Mouse (Mus musculus): ENCODE results near the gene Pif1. TPM values are rescaled to one million over a fixed set of nuclear protein-coding genes. Genes with fewer than 3 reads are reported as not detected.

Pif1 gene
- polyA plus RNA-seq (2012; rRNA removed) = 9.4 and 12.9 TPM in 2 replicates

DNA sequence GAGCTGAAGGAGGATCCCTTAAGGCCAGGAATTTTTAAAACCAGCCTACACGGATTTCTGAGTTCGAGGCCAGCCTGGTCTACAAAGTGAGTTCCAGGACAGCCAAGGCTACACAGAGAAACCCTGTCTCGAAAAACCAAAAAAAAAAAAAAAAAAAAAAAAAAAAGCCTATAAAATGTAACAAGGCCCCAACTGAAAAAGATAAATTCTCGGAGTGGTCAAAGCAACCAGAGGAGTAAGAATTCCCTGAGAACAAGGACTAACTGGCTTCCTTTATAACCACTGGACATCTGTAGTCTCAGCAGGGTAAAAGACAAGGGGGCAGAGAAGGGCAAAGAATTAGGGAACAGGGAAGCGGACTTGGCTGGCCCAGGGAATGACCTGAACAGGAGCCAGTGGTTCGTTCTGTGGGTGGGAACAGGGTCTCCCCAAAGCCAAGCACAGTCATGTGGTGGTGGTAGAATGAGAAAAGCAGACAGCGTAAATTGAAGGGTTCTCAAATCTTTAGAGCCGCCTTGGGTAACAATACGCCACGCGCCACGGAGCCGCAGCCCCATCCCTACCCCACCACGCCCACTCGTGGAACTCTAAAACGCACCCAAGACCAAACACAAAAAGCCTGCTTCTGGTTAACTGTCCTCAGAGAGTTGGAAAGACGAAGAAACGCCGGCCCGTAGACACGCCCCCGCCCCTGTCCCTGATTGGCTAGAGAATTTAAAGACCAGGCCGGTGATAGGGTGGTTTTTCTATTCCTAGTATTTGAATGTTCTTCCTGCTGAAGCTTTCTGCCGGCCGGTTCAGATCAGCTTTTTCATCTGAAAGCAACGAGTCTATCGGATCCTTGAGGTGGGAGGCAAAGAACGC lies at the start of gene Pif1:
TSS of gene Pif1 (plus strand) at position 755 of the 864 bp plus-strand sequence.

GRCm38 (mm10) chr9:65579781-65580371 lies 7.1 kb upstream of the Pif1 start, which contains the start of gene Plekho2:
Plekho2 (minus strand) TSS chr9:65580040.

DNA sequence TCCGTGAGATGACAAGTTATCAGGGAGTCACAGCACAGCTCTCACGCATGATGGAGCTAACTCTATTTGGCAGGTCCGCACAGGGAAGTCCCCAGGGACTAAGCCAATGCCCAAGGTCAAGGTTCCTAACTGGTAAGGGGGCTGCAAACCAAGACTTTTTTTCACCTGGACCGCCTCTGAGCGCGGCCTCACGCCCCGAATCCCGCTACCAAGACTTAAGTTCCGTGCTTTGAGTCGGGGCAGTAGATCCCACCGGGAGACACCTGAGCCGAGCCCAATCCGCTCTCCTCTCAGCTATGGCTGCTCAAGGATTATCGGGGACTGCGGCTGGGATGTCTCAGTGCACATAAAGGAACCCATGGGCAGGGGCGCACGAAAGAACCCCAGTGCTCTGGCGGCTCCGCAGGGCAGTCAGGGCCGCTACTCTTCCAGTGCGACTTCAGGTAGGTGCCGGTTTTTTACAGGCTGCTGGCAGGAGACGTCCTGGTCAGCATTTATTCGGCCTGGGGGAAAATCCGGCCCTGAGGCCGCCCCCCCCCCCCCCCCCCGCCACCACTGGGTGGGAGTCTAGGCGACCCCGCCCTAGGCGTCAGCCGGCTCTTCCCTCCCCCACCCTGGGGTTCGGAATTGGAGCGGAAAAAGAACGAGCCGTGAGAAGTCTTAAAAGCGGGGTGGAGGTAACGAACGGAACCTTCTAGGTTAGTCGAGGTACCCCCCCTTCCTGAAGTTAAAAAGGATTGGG lies 42.2 kb downstream of the Pif1 start, which contains the start of gene Rbpms2:
TSS of gene Rbpms2 (plus strand) at position 624 of the 742 bp plus-strand sequence.

Other genes starting within 250 kb of the Pif1 start
- 4.6 and 5.3 TPM in 2 replicates for gene Pdcd7, start 241.1 kb upstream of the Pif1 start, polyA plus RNA-seq (2012; rRNA removed)
- gene Ubap1l, start 226.1 kb upstream of the Pif1 start, polyA plus RNA-seq (2012; rRNA removed) = 0.07 and 0.22 TPM in 2 replicates
- gene Kbtbd13, start 195.5 kb upstream of the Pif1 start, polyA plus RNA-seq (2012; rRNA removed) = 0.02 and 0.05 TPM in 2 replicates
- 0.12 and 0.17 TPM in 2 replicates for gene Rasl12, start 188.7 kb upstream of the Pif1 start, polyA plus RNA-seq (2012; rRNA removed)
- 0.05 and 0.09 TPM in 2 replicates for gene Slc51b, start 164.2 kb upstream of the Pif1 start, polyA plus RNA-seq (2012; rRNA removed)
- gene Mtfmt, start 151.4 kb upstream of the Pif1 start, polyA plus RNA-seq (2012; rRNA removed) = 5.7 and 6.8 TPM in 2 replicates
- 7.6 and 7.7 TPM in 2 replicates for gene Spg21, start 126.2 kb upstream of the Pif1 start, polyA plus RNA-seq (2012; rRNA removed)
- 0.03 TPM in 1 of 2 replicates, not detected in the other for gene Ankdd1a, start 67.0 kb upstream of the Pif1 start, polyA plus RNA-seq (2012; rRNA removed)
- gene Plekho2, start 7.1 kb upstream of the Pif1 start, polyA plus RNA-seq (2012; rRNA removed) = 13.8 and 17.3 TPM in 2 replicates
- 8.2 and 10.3 TPM in 2 replicates for gene Rbpms2, start 42.5 kb downstream of the Pif1 start, polyA plus RNA-seq (2012; rRNA removed)
- gene Oaz2, start 80.8 kb downstream of the Pif1 start, polyA plus RNA-seq (2012; rRNA removed) = 20.5 and 21.1 TPM in 2 replicates
- gene Zfp609, start 240.4 kb downstream of the Pif1 start, polyA plus RNA-seq (2012; rRNA removed) = 2.7 and 3.1 TPM in 2 replicates